Mouse (Mus musculus): ENCODE measurements around the gene Btbd9.

DNA sequence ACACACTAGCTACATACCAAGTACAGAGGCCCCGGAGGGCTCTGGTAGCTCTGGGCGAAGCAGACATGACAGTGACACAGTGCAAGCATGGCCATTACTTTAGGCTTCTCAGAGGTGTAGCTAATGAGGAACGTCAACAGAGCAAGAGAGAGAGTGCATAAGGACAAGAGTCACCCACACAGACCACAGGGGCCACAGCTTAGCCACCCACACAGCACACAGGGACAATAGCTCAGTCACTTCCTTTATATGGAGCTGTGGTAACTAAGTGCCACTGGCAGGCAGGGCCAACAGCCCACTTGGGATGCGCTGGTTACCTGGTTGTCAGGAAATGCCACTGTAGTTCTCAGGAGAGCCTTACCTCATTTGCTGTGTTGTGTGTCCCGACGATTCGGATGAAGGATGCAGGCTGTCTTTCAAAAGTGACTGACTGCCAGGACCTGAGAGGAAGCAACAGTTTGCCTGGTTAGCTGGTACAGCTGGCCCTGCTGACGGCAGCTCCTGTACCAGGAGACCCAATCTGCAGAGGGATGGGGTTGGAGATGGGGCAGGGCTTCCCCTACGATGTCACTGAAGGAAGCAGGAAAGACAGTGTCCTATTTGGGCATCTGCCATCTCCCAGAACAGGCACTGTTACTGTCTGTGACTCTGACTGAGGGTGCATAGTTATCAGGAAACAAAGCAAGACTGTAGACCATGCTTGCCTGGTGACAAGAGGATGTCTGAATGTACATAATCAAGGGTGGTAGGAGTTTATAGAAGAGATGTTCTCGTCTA, 347.7 kb downstream of the Btbd9 start:
- TF ChIP-seq CTCF (IDR thresholded peaks at IDR 0.05) (no peak), EP300 (IDR thresholded peaks at IDR 0.05) (no peak)
